Mouse (Mus musculus) E14TG2a.4 (cell line): Measurements from ENCODE around the gene Peli2.

Experiments
- H3K27me3 ChIP-seq: 2 replicates; pipeline ENCODE4 v1.6.1; 2014; ENCODE audit warnings: low read length, control low read depth; ENCODE audit not compliant: insufficient read depth
- H3K36me3 ChIP-seq: 2 replicates; pipeline ENCODE4 v1.6.1; 2014; ENCODE audit warnings: low read length, control low read depth; ENCODE audit not compliant: insufficient read depth
- H3K4me1 ChIP-seq: replicated peaks from 2 replicates; pipeline ENCODE4 v1.6.1; 2014; ENCODE audit warnings: low read depth, low read length, control low read depth
- H3K4me3 ChIP-seq: replicated peaks from 2 replicates; pipeline ENCODE4 v1.5.1; 2014; ENCODE audit warnings: mild to moderate bottlenecking, low read length
- H3K9me3 ChIP-seq: 2 replicates; pipeline ENCODE4 v1.6.1; 2014; ENCODE audit warnings: low read length, control low read depth
- CTCF ChIP-seq: conservative IDR thresholded peaks from 2 replicates; pipeline ENCODE4 v1.5.1; 2014; ENCODE audit warnings: low read length
- NANOG ChIP-seq: IDR thresholded peaks from 2 replicates; pipeline ENCODE4 v1.6.1; 2014; ENCODE audit warnings: borderline replicate concordance, low read length, mixed read lengths
- POU5F1 ChIP-seq: IDR thresholded peaks from 2 replicates; pipeline ENCODE4 v1.6.1; 2014; ENCODE audit warnings: low read length, borderline replicate concordance

The Peli2 gene

GRCm38 (mm10) chr14:48212839-48213238, 92.2 kb downstream of the Peli2 start:
- TF ChIP-seq CTCF: no peak
- TF ChIP-seq NANOG: no peak
- TF ChIP-seq POU5F1: no peak
- H3K4me1 ChIP-seq: no peaks in the 10 kb centered on the region
- no peaks in the 10 kb centered on the region for H3K27me3 ChIP-seq
- H3K36me3 ChIP-seq: no peaks in the 10 kb centered on the region
- no peak overlapping the region for H3K4me3 ChIP-seq
- H3K9me3 ChIP-seq: no peaks in the 10 kb centered on the region

DNA sequence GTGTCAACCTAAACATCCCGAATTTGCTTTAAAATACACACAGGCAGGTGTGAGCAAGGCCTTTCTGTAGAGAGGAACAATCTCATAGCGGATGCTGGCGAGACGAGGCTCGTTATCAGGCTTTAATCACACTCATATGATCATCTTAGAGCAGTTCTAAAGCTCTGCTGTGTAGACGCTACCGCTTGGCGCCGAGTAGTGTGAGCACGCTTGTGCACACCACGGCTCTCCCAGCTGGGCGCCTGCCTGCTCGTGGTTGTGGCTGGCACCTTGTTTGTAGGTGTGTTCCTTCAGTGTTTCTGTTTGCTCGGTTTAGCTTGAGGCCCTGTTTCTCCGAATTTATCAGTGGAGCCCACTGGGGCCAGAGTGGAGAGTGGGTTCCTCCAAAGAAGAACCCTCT, 93.0 kb downstream of the Peli2 start:
- TF ChIP-seq POU5F1 (no peak), NANOG (no peak), CTCF (no peak)
- no peaks in the 10 kb centered on the region for H3K27me3 ChIP-seq
- no peak overlapping the region for H3K4me3 ChIP-seq
- no peaks in the 10 kb centered on the region for H3K36me3 ChIP-seq
- no peaks in the 10 kb centered on the region for H3K9me3 ChIP-seq
- H3K4me1 ChIP-seq: no peaks in the 10 kb centered on the region

DNA sequence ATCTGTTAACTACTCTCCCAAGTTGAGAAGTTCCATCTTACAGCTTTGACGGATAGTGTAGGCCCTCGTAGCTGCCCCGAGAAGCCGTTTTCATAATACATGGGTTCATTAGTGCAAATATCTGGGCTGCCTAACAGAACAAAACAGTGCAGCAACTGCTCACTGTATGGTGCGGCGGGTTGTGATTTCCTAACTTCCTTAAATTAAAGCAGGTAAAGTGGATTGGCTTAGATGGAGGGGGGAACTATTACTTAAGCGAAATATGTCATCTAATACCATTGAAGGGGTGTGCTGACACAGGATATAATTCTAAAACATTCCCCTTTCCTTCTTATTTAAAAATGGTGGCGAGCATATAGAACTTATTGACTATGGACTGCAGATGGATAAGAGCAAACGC, 101.4 kb downstream of the Peli2 start:
- no peak for TF ChIP-seq NANOG
- TF ChIP-seq CTCF: no peak
- no peak for TF ChIP-seq POU5F1
- H3K36me3 ChIP-seq: no peaks in the 10 kb centered on the region
- no peaks in the 10 kb centered on the region for H3K4me1 ChIP-seq

GRCm38 (mm10) chr14:48222684-48223083, 102.1 kb downstream of the Peli2 start:
- Histone ChIP-seq H3K27me3 (no peaks in the 10 kb centered on the region), H3K9me3 (no peaks in the 10 kb centered on the region), H3K4me1 (no peaks in the 10 kb centered on the region), H3K4me3 (no peak overlapping the region), H3K36me3 (no peaks in the 10 kb centered on the region)
- TF ChIP-seq NANOG (no peak), POU5F1 (no peak), CTCF (no peak)

More for the DNA sequence above, 101.4 kb downstream of the Peli2 start:
- H3K27me3 ChIP-seq: no peaks in the 10 kb centered on the region
- H3K9me3 ChIP-seq: no peaks in the 10 kb centered on the region
- no peak overlapping the region for H3K4me3 ChIP-seq

- no peaks in the 10 kb centered on the region for H3K4me1 ChIP-seq
- TF ChIP-seq NANOG (no peak), CTCF (no peak), POU5F1 (no peak)
- no peaks in the 10 kb centered on the region for H3K9me3 ChIP-seq
- no peak overlapping the region for H3K4me3 ChIP-seq
- no peaks in the 10 kb centered on the region for H3K27me3 ChIP-seq
- no peaks in the 10 kb centered on the region for H3K36me3 ChIP-seq
Measured at GRCm38 (mm10) chr14:48224203-48224602, 103.6 kb downstream of the Peli2 start.

GRCm38 (mm10) chr14:48224861-48225300, 104.3 kb downstream of the Peli2 start:
- H3K9me3 ChIP-seq: 0 out of 2 replicates have a peak, but pooled peaks cover 4% of the 10 kb centered on the region
- H3K4me3 ChIP-seq: no peak overlapping the region
- H3K4me1 ChIP-seq: no peaks in the 10 kb centered on the region
- TF ChIP-seq NANOG: no peak
- no peak for TF ChIP-seq CTCF
- no peak for TF ChIP-seq POU5F1
- H3K27me3 ChIP-seq: no peaks in the 10 kb centered on the region
- H3K36me3 ChIP-seq: no peaks in the 10 kb centered on the region

GRCm38 (mm10) chr14:48225810-48226446, 105.3 kb downstream of the Peli2 start:
- Histone ChIP-seq H3K9me3 (peaks cover 10% of the 10 kb centered on the region; the same call in 1 of the 2 replicates), H3K36me3 (no peaks in the 10 kb centered on the region), H3K4me1 (no peaks in the 10 kb centered on the region), H3K4me3 (no peak overlapping the region), H3K27me3 (no peaks in the 10 kb centered on the region)
- no peak for TF ChIP-seq POU5F1
- no peak for TF ChIP-seq NANOG
- TF ChIP-seq CTCF: no peak

GRCm38 (mm10) chr14:48226759-48227158, 106.1 kb downstream of the Peli2 start:
- H3K27me3 ChIP-seq: no peaks in the 10 kb centered on the region
- TF ChIP-seq NANOG: no peak
- H3K36me3 ChIP-seq: no peaks in the 10 kb centered on the region
- H3K4me1 ChIP-seq: no peaks in the 10 kb centered on the region
- H3K4me3 ChIP-seq: no peak overlapping the region
- H3K9me3 ChIP-seq: peaks cover 10% of the 10 kb centered on the region; the same call in 1 of the 2 replicates

GRCm38 (mm10) chr14:48234785-48235519, 114.3 kb downstream of the Peli2 start:
- Histone ChIP-seq H3K4me1 (no peaks in the 10 kb centered on the region), H3K27me3 (no peaks in the 10 kb centered on the region), H3K4me3 (no peak overlapping the region), H3K9me3 (peaks cover 6% of the 10 kb centered on the region; the same call in 1 of the 2 replicates), H3K36me3 (no peaks in the 10 kb centered on the region)
- TF ChIP-seq CTCF (no peak), NANOG (no peak), POU5F1 (no peak)
